Mouse (Mus musculus): ENCODE measurements at regions not wholly inside any gene's neighbourhood (a gene's known extent, or its start where the extent isn't known, plus 50 kb on each side); places are given as distances from the start of the nearest gene placed in this dataset.

DNA sequence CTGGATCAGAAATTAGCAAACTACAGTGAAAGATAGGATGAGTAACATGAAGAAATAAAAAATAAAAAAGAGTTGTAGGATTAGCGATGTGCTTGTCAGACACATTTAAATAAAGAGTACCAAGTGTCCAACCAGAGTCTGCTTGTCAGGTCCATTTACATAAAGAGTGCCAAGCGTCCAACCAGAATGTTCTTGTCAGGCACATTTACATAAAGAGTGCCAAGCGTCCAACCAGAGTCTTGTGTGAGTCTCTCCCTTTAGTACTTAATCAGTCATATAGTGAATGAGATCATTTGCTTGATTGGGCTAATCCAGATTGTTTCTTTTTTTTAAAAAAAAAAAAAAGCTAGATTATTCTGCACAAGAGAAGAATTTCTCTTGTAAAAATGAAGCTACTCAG lies 1163.8 kb upstream of the Tenm3 start:
- no peaks in the 10 kb centered on the region for H3K36me3 ChIP-seq (ENCODE audit: control insufficient read depth, insufficient read depth)
- H3K79me2 ChIP-seq (ENCODE audit: control insufficient read depth, insufficient read depth): no peaks in the 10 kb centered on the region
- no peak overlapping the region for H3ac ChIP-seq (ENCODE audit: control insufficient read depth, insufficient read length)
- H3K4me3 ChIP-seq: no peak overlapping the region
- no peak for TF ChIP-seq USF1 (IDR thresholded peaks at IDR 0.05; ENCODE audit: low read depth)
- TF ChIP-seq MAX (IDR thresholded peaks at IDR 0.05; ENCODE audit: low read depth): no peak
- TF ChIP-seq POLR2A (IDR thresholded peaks at IDR 0.05; ENCODE audit: insufficient read length, low read depth): no peak
- no peak for TF ChIP-seq MYOD1 (IDR thresholded peaks at IDR 0.05; ENCODE audit: control insufficient read depth in 1 of 3, insufficient read length in 2 of 3, low read depth in 2 of 3)
- no peak for TF ChIP-seq SRF (IDR thresholded peaks at IDR 0.05; ENCODE audit: control insufficient read depth, insufficient read length, low read depth)
- TF ChIP-seq TCF12 (IDR thresholded peaks at IDR 0.05; ENCODE audit: insufficient read depth, poor library complexity, severe bottlenecking): no peak
- TF ChIP-seq E2F4 (IDR thresholded peaks at IDR 0.05; ENCODE audit: insufficient read depth): no peak
- no peak for TF ChIP-seq CEBPB (IDR thresholded peaks at IDR 0.05; ENCODE audit: insufficient read depth, poor library complexity, severe bottlenecking)
- TF ChIP-seq MYOG (IDR thresholded peaks at IDR 0.05; ENCODE audit: control insufficient read depth in 1 of 3, insufficient read depth in 1 of 3, insufficient read length in 2 of 3, low read depth in 2 of 3): no peak
- no peak overlapping the region for H3K4me2 ChIP-seq (ENCODE audit: low read depth)
- no peaks in the 10 kb centered on the region for H3K27me3 ChIP-seq (ENCODE audit: control insufficient read depth, insufficient read depth, insufficient read length)

DNA sequence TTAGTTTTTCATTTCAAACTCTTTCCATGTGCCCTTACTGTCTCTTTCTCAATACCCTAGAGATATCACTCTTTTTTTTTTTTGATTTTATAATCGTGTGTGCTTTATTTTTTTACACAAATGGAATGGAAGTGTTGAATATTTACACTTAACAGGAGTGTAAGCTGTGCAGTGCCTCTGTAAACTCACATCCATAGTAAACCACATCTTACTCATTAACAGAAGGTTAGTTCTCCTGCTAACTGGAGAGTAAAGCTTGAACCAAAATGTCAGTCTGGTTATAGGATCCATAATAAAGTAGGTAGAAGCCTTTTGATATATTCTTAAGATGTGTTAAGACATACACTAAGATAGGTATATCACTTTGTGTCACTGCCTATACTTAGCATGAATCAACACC lies 1160.5 kb upstream of the Tenm3 start:
- Histone ChIP-seq H3ac (ENCODE audit: control insufficient read depth, insufficient read length) (no peak overlapping the region), H3K27me3 (ENCODE audit: control insufficient read depth, insufficient read depth, insufficient read length) (no peaks in the 10 kb centered on the region), H3K36me3 (ENCODE audit: control insufficient read depth, insufficient read depth) (no peaks in the 10 kb centered on the region), H3K4me2 (ENCODE audit: low read depth) (no peak overlapping the region), H3K79me2 (ENCODE audit: control insufficient read depth, insufficient read depth) (no peaks in the 10 kb centered on the region), H3K4me3 (no peak overlapping the region)
- TF ChIP-seq MYOD1 (IDR thresholded peaks at IDR 0.05; ENCODE audit: control insufficient read depth in 1 of 3, insufficient read length in 2 of 3, low read depth in 2 of 3): no peak
- TF ChIP-seq E2F4 (IDR thresholded peaks at IDR 0.05; ENCODE audit: insufficient read depth): no peak
- no peak for TF ChIP-seq TCF3 (IDR thresholded peaks at IDR 0.05; ENCODE audit: insufficient read length, low read depth)
- no peak for TF ChIP-seq USF1 (IDR thresholded peaks at IDR 0.05; ENCODE audit: low read depth)
- TF ChIP-seq POLR2AphosphoS2 (IDR thresholded peaks at IDR 0.05; ENCODE audit: insufficient read length, low read depth): no peak
- TF ChIP-seq MYOG (IDR thresholded peaks at IDR 0.05; ENCODE audit: control insufficient read depth in 1 of 3, insufficient read depth in 1 of 3, insufficient read length in 2 of 3, low read depth in 2 of 3): no peak

DNA sequence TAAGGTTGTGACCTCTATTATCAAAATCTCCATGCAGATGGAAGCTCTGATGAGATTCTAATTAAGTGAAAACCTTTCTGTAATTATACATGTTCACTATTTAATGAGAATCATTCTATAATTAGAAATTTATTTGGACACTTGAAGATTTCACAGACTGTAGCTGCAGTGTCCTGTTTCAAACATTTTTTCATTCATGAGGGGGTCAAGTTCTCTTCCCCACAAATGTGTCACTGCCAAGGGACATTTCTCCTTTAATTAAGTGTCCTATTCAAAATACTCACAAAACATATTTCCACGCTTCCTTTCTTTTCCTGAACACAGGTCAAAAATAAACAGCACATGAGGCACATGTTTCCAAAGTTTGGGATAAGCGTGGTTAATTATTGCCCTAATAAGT lies 1159.9 kb upstream of the Tenm3 start:
- no peaks in the 10 kb centered on the region for H3K79me2 ChIP-seq (ENCODE audit: control insufficient read depth, insufficient read depth)
- H3K4me3 ChIP-seq: no peak overlapping the region
- TF ChIP-seq MYOD1 (IDR thresholded peaks at IDR 0.05; ENCODE audit: control insufficient read depth in 1 of 3, insufficient read length in 2 of 3, low read depth in 2 of 3): no peak
- no peak for TF ChIP-seq TCF12 (IDR thresholded peaks at IDR 0.05; ENCODE audit: insufficient read depth, poor library complexity, severe bottlenecking)
- TF ChIP-seq POLR2A (IDR thresholded peaks at IDR 0.05; ENCODE audit: insufficient read length, low read depth): no peak
- no peak for TF ChIP-seq REST (IDR thresholded peaks at IDR 0.05; ENCODE audit: insufficient read depth, insufficient read length)
- no peak for TF ChIP-seq MYOG (IDR thresholded peaks at IDR 0.05; ENCODE audit: control insufficient read depth in 1 of 3, insufficient read depth in 1 of 3, insufficient read length in 2 of 3, low read depth in 2 of 3)
- no peak for TF ChIP-seq CEBPB (IDR thresholded peaks at IDR 0.05; ENCODE audit: insufficient read depth, poor library complexity, severe bottlenecking)
- TF ChIP-seq MAX (IDR thresholded peaks at IDR 0.05; ENCODE audit: low read depth): no peak
- TF ChIP-seq SRF (IDR thresholded peaks at IDR 0.05; ENCODE audit: control insufficient read depth, insufficient read length, low read depth): no peak
- no peak for TF ChIP-seq TCF3 (IDR thresholded peaks at IDR 0.05; ENCODE audit: insufficient read length, low read depth)
- no peak for TF ChIP-seq E2F4 (IDR thresholded peaks at IDR 0.05; ENCODE audit: insufficient read depth)
- TF ChIP-seq POLR2AphosphoS2 (IDR thresholded peaks at IDR 0.05; ENCODE audit: insufficient read length, low read depth): no peak
- no peak for TF ChIP-seq USF1 (IDR thresholded peaks at IDR 0.05; ENCODE audit: low read depth)
- H3K27me3 ChIP-seq (ENCODE audit: control insufficient read depth, insufficient read depth, insufficient read length): no peaks in the 10 kb centered on the region
- H3K36me3 ChIP-seq (ENCODE audit: control insufficient read depth, insufficient read depth): no peaks in the 10 kb centered on the region
- H3ac ChIP-seq (ENCODE audit: control insufficient read depth, insufficient read length): no peak overlapping the region
- H3K4me2 ChIP-seq (ENCODE audit: low read depth): no peak overlapping the region

DNA sequence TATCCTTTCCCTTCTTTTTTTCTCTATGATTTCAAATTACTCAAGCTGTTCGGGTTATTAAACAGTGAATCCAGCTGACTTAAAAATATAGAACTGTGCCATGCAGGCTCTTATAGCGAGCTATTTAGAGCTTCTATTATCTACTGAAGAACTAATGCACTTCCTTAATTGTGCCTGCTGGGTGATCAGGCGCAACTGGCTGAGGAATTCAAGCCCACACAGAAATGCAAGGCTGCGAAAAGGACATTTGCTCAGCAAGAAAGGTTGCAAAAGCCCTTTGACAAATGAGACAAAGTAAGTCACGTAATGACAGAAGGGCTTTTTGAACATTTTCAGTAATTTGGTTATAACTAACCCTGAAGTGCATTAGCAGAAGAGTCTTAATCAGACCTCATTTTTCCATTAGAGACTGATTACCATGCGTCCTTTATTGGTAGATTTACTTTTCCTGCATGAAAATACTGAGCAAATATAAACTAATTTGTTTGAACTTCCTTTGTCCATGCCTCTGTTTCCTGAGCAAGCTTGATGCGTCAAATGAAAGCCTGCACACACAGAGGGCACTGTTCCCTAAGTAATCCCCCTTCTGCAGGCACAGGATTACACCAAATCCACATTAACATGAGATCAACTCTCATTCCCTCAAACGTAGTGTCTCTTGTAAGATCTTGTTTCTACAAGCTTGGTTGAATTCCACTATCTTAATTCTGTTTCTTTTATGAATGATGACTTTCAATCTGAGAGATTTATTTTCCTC lies 1154.7 kb upstream of the Tenm3 start:
- no peaks in the 10 kb centered on the region for H3K36me3 ChIP-seq (ENCODE audit: control insufficient read depth, insufficient read depth)
- H3K27me3 ChIP-seq (ENCODE audit: control insufficient read depth, insufficient read depth, insufficient read length): no peaks in the 10 kb centered on the region
- H3K4me2 ChIP-seq (ENCODE audit: low read depth): no peak overlapping the region
- H3K4me3 ChIP-seq: no peak overlapping the region
- H3ac ChIP-seq (ENCODE audit: control insufficient read depth, insufficient read length): no peak overlapping the region
- TF ChIP-seq TCF3 (IDR thresholded peaks at IDR 0.05; ENCODE audit: insufficient read length, low read depth) (no peak), MYOG (IDR thresholded peaks at IDR 0.05; ENCODE audit: control insufficient read depth in 1 of 3, insufficient read depth in 1 of 3, insufficient read length in 2 of 3, low read depth in 2 of 3) (no peak), CEBPB (IDR thresholded peaks at IDR 0.05; ENCODE audit: insufficient read depth, poor library complexity, severe bottlenecking) (no peak), TCF12 (IDR thresholded peaks at IDR 0.05; ENCODE audit: insufficient read depth, poor library complexity, severe bottlenecking) (no peak), USF1 (IDR thresholded peaks at IDR 0.05; ENCODE audit: low read depth) (no peak), MYOD1 (IDR thresholded peaks at IDR 0.05; ENCODE audit: control insufficient read depth in 1 of 3, insufficient read length in 2 of 3, low read depth in 2 of 3) (no peak), REST (IDR thresholded peaks at IDR 0.05; ENCODE audit: insufficient read depth, insufficient read length) (no peak), SRF (IDR thresholded peaks at IDR 0.05; ENCODE audit: control insufficient read depth, insufficient read length, low read depth) (no peak), POLR2AphosphoS2 (IDR thresholded peaks at IDR 0.05; ENCODE audit: insufficient read length, low read depth) (no peak), MAX (IDR thresholded peaks at IDR 0.05; ENCODE audit: low read depth) (no peak)
- H3K79me2 ChIP-seq (ENCODE audit: control insufficient read depth, insufficient read depth): no peaks in the 10 kb centered on the region
